Mouse (Mus musculus) urinary bladder, adult 2 months (tissue): ENCODE measurements around the gene Ankrd44. TPM values are rescaled to one million over a fixed set of nuclear protein-coding genes. Genes with fewer than 3 reads are reported as not detected.

Source experiments
- DNase-seq: peaks from one replicate; pipeline ENCODE4 v3.0.0; 2022; ENCODE audit warnings: low spot score
- polyA plus RNA-seq: library from polyadenylated mRNA; depleted of rRNA; stranded (reverse); fragments of >200 nt; gene quantifications from 2 replicates; pipeline ENCODE4 v1.2.3, GENCODE M21; 2012; rRNA removed

The Ankrd44 gene
- polyA plus RNA-seq, 1 experiment = 30.7 TPM

DNA sequence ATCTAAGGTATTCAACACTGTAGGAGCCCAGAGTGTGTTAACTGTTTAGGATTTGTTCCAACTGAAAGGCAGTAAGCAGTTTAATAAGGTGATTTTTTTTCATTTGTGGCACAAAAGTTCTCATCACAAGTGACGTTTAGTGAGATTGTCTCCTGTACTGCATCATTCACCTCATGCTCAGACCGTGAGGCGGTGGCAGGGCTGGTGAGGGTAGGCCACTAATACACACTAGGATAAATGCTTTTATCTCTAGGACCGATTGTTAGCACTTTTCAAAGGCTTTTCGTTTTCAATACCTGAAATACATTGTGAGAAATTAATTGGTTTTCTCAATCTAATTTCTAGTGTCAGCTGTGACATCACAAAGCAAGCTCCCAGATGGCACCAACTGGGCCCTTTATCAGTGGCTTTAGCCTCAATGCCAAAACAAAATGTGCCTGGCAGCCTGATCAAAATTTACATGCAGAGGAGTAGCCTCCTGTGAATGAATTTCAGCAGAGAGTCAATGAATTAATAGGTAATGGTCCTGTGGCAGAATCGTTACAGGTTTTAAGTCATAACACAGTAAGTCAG, 286.6 kb downstream of the Ankrd44 start:
- no peak for DNase-seq

DNA sequence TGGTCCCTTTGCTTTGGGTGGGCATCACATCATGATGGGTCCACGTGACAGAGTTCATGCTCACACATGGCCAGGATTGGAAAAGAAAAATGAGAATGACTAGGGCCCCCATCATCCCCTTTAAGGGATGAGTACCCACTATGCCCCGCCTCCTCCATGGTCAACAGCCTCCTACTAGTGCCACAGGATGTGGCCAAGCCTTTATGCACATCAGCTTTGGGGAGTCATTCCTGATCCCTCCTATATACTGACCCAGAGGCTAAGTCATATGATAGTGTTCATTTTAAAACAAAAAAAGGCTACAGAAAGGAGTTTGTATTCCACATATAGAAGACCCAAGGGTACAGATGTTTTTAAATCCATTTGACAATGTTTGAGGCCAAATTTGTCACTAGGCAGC, 287.1 kb downstream of the Ankrd44 start:
- DNase-seq = no peak

DNA sequence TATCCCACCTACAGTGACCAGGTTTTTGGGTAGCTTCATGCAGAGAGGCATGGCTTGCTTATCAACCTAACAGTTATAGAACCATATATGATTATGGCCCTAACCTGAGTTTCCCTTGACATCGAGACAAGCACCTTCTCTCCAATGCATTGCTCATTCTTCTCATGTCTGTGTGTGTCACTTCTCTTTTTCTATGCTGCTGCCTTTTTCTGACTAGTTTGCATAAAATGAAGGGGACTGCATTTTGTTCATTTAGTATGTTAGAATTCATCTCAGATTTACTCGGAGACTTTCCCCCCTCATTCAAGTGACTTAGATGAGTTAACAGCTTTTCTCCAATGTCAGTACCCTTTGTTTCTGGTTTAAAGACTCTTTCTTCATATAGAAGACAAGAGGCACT, 288.8 kb downstream of the Ankrd44 start:
- DNase-seq = no peak

DNA sequence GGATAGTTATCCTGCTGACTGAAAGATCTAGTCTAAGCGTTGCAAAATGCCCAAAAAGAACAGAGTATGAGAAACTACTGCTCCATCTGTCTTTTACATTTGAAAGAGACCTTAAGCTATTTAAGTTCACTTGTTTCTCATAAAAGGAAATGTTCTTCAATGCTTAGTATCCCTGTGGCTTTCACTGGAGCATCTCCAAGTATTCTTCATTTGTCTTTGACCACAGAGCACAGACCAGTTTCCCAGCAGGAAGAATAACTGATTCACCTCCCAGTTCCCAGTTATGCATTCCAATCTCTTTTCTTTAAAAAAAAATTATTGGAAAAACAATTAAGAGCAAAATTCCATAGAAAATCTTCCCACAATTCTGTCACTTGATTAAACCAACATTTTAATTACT, 297.1 kb downstream of the Ankrd44 start:
- no peak for DNase-seq

DNA sequence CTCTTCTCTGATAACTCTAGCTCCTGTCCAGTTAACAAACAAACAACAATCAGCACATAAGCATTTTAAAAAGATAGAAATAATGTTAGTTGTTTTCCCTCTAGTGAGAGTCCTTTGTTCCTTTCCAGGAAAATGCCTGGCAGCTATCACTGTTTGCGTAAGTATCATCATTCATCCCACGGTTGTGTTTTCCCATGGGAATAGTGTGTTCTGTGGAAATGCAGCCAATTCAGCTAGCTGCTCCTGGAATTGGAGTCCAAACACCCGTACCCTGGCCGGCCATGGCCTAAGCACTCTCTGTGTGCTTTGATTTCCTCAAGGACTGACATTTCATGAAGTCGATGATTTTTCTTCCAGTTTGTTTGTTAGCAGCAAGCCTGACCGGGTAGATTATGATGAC, 311.2 kb downstream of the Ankrd44 start:
- DNase-seq = no peak

DNA sequence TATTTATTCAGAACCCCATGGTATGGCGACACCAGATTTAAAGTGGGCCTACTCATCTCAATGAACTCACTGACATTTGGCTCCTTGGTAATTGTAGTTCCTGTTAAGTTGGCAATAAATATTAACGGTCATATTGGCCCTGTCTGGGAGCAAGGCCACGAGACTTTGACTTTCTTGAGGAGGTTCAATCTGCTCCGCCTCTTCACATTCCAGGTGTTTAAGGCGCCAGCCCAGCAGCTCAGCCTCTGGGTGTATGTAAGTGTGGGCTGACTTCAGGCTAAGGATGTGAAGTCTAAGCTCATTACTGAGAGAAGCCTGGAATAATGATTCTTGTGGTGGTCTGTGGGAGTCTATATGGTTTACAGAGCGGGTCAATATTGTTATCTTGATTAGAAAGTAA, 313.8 kb downstream of the Ankrd44 start:
- no peak for DNase-seq

DNA sequence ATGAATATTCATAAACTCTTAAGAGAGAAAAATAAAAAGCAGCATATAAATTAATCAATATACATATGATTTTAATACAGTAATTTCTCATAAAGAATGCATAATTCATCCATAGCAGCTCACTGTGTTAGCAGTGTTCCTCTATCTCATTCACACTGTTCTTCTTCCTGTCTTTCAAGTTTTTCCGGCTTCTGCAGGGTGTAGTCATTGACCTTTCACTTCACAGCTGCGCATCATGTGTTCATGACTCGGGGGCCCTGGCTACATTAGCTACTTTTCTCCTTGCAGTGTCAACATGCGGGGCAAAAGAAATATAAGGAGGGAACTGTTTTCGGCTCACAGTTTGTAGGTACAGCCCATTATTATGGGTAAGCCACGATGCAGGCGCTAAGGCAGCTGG, 314.3 kb downstream of the Ankrd44 start:
- no peak for DNase-seq

DNA sequence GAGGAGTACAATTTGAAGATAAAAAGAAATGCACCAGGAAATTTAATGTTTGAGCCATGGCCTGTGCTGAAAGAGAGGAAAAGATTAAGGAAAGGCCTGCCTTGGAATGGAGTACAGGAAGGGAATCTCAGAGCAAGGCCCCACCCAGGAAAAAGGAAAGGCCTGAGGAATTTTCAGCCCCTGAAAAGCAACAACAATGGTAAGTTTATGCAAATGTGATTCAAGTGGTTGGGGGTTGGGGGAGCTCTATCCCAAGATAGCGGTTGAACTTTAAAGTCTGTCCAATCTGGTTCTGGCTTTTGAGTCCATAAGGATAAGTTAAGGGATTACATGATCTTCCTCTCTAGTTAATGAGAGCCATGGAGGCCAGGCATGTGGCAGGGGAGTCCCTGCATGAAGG, 319.3 kb downstream of the Ankrd44 start:
- DNase-seq = no peak

DNA sequence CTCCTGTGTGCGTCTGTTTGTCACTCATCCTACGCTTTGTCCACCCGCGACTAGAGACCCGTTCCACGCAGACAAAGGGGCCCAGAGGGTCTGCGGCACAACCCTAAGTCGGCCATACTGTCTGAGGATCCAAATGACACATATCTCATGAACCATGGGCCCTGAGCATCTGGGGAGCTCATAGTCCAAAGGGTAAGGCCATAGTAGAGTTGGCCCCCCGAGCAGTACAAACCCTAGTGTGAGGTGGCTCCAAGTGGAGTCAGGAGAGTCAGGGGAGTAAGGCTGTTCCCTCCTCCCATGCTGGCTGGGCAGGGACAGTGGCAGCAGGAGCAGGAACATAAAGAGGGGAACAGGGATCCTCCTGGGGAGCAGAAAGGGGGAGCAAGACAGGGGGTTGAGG, 324.5 kb downstream of the Ankrd44 start:
- no peak for DNase-seq

DNA sequence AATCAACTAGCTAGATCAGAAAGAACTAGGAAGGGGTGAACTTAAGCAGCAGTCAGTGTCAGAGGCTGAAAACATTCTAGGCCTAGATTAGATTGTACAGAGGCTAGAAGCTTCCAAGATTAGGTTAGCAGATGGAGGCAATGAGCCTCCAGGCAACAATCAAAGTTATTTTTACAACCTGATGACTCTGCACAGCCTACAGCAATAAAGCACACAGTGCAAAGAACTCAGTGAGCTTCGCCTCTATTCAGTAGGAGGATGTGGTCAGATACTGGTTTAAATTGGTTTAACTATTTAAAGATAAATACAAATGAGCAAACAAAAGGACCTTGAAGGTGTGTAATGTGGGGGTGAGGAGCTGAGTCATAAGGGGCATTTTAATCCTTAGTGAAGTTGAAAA, 325.9 kb downstream of the Ankrd44 start:
- DNase-seq = no peak

DNA sequence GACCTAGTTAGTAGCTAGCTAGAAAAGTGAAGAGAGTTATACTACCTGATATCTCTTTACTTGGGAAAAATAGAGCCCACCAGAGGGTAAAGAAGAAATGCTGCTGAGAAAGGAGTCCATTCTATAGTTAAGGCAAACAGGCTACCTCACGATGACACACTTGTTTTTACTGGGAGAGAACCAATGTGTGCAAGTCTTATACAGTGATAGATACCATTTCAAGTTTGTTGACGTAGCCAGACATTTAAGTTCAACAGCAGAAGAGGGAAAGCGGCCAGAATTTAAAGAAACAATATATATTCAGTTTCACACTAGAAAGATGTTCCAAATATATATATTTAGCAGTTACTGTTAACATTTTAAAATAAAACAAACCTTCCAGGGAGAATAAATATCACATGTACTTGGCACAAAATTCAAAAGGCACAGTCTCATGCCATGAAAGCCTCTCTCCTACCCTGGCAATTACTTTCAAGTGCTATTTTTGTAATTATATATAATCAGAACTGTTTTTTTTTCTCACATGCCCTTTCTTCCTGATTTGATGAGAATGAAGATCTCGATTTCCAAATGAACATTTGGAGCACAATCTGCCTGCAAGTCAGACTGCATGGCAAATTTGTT, 328.5 kb downstream of the Ankrd44 start:
- DNase-seq = no peak

DNA sequence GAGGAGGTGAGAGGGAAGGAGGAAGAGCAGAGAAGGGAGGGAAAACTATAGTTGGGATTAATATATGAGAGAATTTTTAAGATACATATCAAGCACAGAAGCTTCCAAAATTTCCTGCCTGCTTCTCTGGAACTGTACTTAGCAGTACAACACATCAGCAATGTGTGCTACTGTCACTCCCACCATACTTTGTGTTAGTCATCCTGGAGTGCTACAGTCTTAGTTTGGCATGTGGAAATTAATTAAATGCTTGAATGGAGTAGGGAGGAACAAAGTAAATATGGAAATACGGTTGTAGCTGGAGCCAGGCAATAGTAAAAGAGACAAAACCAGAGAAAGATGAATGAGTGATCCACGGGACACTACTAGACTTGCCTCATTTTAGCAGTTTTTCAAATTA, 330.0 kb downstream of the Ankrd44 start:
- no peak for DNase-seq

Other genes with a start within 250 kb of the Ankrd44 start
- 156 and 180 TPM in 2 replicates for gene Sf3b1, start 101.1 kb upstream of the Ankrd44 start, polyA plus RNA-seq
- 63.1 and 78.4 TPM in 2 replicates for gene Coq10b, start 126.4 kb upstream of the Ankrd44 start, polyA plus RNA-seq
- gene Hspe1, start 161.7 kb upstream of the Ankrd44 start, polyA plus RNA-seq = 149 and 170 TPM in 2 replicates
- gene Hspd1, start 161.9 kb upstream of the Ankrd44 start, polyA plus RNA-seq = 81.3 and 84.3 TPM in 2 replicates
- 47.7 and 50.7 TPM in 2 replicates for gene Mob4, start 204.8 kb upstream of the Ankrd44 start, polyA plus RNA-seq